Mouse (Mus musculus): Measurements from ENCODE around the gene Tbc1d9.

GRCm38 (mm10) chr8:83219392-83219791 lies 54.2 kb downstream of the Tbc1d9 start:
- no peak for TF ChIP-seq CTCF (IDR thresholded peaks at IDR 0.05; ENCODE audit: extremely low read depth, insufficient read depth, insufficient read length, insufficient replicate concordance)
- TF ChIP-seq POLR2A (IDR thresholded peaks at IDR 0.05; ENCODE audit: low read depth, low read length): no peak
